Mouse (Mus musculus) lung, adult 2 months (tissue): ENCODE measurements around the gene Slamf6. TPM values are rescaled to one million over a fixed set of nuclear protein-coding genes. Genes with fewer than 3 reads are reported as not detected.

Source experiments
- DNase-seq: peaks from one replicate; pipeline ENCODE4 v3.0.0; 2022
- H3K4me1 ChIP-seq: fragments of 200-500 bp; 2 replicates; pipeline ENCODE4 v1.6.1; 2011; ENCODE audit warnings: low read length; ENCODE audit not compliant: control insufficient read depth, insufficient read depth
- H3K4me3 ChIP-seq: fragments of 200-500 bp; replicated peaks from 2 replicates; pipeline ENCODE3; 2011; ENCODE audit warnings: low read depth, mild to moderate bottlenecking, control low read depth, low read length; ENCODE audit errors: extremely low read depth
- CTCF ChIP-seq: fragments of 200-500 bp; IDR thresholded peaks from 2 replicates; pipeline ENCODE4 v1.5.1; 2011; ENCODE audit warnings: mild to moderate bottlenecking, low read length, control low read depth; ENCODE audit not compliant: insufficient read depth
- POLR2A ChIP-seq: fragments of 200-500 bp; IDR thresholded peaks from 2 replicates; pipeline ENCODE4 v1.6.1; 2011; ENCODE audit warnings: low read depth, mild to moderate bottlenecking, control low read depth, low read length, borderline replicate concordance; ENCODE audit errors: extremely low read depth
- WGBS: fragments of 180-500 bp; shearing (Covaris S2); methylation state at CpG from one replicate; pipeline ENCODE4 v1.1.7; 2018; 5-methylcytosine and 5-hydroxymethylcytosine counted together
- polyA plus RNA-seq: library from polyadenylated mRNA; depleted of rRNA; stranded (reverse); fragments of >200 nt; gene quantifications from 2 replicates; pipeline ENCODE4 v1.2.3, GENCODE M21; 2012; rRNA removed

The Slamf6 gene
- polyA plus RNA-seq, 1 experiment: 2.5 TPM

DNA sequence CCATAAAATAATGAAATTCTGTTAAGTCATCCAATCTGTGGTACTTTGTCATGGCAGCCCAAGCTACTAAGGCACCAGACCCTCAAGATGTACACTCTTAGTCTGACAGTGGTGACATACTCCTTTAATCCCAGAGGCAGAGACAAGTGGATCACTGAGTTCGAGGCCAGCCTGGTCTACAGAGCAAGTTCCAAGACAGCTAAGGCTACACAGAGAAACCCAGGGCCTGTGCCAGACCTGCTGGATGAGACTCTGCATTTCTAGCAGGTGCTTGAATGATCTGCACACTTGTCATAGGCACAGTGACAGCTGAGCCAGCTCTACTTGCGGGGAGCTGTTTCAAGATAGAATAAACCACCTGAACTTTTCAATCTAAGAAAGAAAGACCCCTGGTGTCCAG lies 77.2 kb downstream of the Slamf6 start:
- TF ChIP-seq CTCF: no peak
- no peak for TF ChIP-seq POLR2A
- Histone ChIP-seq H3K4me3 (no peak overlapping the region), H3K4me1 (no peaks in the 10 kb centered on the region)
- 82% methylated on average over 2 of the region's 2 CpGs for WGBS
- no peak for DNase-seq

DNA sequence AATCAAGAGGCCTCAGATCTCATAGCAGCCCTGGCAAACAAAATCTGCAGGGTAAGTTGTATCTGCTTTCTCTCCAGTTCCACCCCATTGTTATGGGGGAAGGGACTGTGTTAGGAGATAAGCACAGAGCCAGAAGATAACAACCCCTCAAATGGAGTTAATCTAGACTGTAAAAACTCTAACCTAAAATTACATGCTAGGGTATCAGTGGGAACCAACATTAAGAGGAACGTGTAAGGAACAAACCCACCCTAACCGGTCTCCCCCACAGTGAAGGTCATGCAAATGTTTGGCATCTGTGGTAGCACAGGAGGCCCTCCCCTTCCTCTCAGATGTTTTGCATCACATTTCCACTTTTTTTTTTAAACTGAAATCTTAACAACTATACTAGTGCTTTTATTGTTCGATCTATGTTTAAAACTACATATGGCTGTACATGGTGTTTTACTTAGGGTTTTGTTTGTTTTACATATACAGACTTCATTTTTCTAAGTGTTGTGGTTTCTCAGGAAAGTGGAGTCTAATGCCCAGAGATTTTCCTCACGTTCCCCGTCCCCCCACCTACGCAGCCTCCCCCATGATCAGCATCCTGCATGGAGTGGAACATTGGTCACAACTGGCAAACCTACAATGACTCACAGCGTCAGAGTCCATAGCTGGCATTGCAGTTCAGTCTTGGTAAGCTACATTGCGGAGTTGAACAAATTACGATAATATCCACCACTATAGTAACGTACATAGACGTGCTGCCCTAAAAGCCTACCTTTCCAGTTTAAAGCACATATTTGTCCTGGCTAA lies 77.8 kb downstream of the Slamf6 start:
- no peak for DNase-seq
- TF ChIP-seq POLR2A: no peak
- TF ChIP-seq CTCF: no peak
- WGBS: 67% methylated on average over 11 of the region's 11 CpGs
- H3K4me3 ChIP-seq: no peak overlapping the region
- no peaks in the 10 kb centered on the region for H3K4me1 ChIP-seq

DNA sequence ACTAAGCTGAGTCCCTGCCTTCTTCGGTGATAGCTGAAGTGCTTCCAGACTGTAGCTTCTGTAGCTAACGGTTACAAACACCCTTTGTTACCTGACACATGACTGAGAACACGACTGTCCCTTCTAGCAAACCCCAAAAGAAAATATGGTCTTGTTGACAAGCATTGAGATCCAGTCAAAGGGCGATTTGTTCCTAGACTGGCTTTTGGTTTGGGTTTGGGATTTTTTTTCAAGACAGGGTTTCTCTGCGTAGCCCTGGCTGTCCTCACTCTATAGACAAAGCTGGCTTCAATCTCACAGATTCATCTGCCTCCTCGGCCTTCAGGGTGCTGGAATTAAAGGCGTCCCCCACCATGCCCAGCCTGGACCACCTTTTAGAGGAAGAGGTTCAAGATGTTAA lies 79.4 kb downstream of the Slamf6 start:
- no peak for TF ChIP-seq CTCF
- TF ChIP-seq POLR2A: no peak
- no peaks in the 10 kb centered on the region for H3K4me1 ChIP-seq
- DNase-seq: no peak
- 80% methylated on average over 7 of the region's 7 CpGs for WGBS
- H3K4me3 ChIP-seq: no peak overlapping the region

GRCm38 (mm10) chr1:171998820-171999597 lies 81.7 kb downstream of the Slamf6 start:
- no peak for DNase-seq
- TF ChIP-seq CTCF (no peak), POLR2A (no peak)
- no peak overlapping the region for H3K4me3 ChIP-seq
- 90% methylated on average over 13 of the region's 13 CpGs for WGBS
- H3K4me1 ChIP-seq: no peaks in the 10 kb centered on the region

GRCm38 (mm10) chr1:172000641-172001040 lies 83.3 kb downstream of the Slamf6 start:
- peak; percentile 33 for DNase-seq
- WGBS: 55% methylated on average over 3 of the region's 3 CpGs
- Histone ChIP-seq H3K4me1 (no peaks in the 10 kb centered on the region), H3K4me3 (no peak overlapping the region)
- peak; percentile 68 for TF ChIP-seq CTCF
- no peak for TF ChIP-seq POLR2A

- no peak for TF ChIP-seq POLR2A
- TF ChIP-seq CTCF: no peak
- 44% methylated on average over 12 of the region's 12 CpGs for WGBS
- no peaks in the 10 kb centered on the region for H3K4me1 ChIP-seq
- no peak overlapping the region for H3K4me3 ChIP-seq
- no peak for DNase-seq
These were observed 84.3 kb downstream of the Slamf6 start for GRCm38 (mm10) chr1:172001665-172002064.

Other genes with a start within 250 kb of the Slamf6 start
- 9.2 and 14.4 TPM in 2 replicates for gene Cd48, start 235.5 kb upstream of the Slamf6 start, polyA plus RNA-seq
- gene Slamf1, start 150.4 kb upstream of the Slamf6 start, polyA plus RNA-seq: 0.25 and 0.54 TPM in 2 replicates
- gene Cd84, start 77.8 kb upstream of the Slamf6 start, polyA plus RNA-seq: 3.4 and 6.2 TPM in 2 replicates
- 0.72 and 1.1 TPM in 2 replicates for gene Gm10521, start 21.9 kb upstream of the Slamf6 start, polyA plus RNA-seq
- gene Vangl2, start 110.9 kb downstream of the Slamf6 start, polyA plus RNA-seq: 4.4 and 9.6 TPM in 2 replicates
- 0.05 TPM in 1 of 2 replicates, not detected in the other for gene Nhlh1, start 140.1 kb downstream of the Slamf6 start, polyA plus RNA-seq
- gene Copa, start 165.0 kb downstream of the Slamf6 start, polyA plus RNA-seq: 31.5 and 53.1 TPM in 2 replicates
- gene Ncstn, start 165.3 kb downstream of the Slamf6 start, polyA plus RNA-seq: 80.1 and 95.0 TPM in 2 replicates
- gene Pex19, start 209.2 kb downstream of the Slamf6 start, polyA plus RNA-seq: 47.4 and 63.0 TPM in 2 replicates
- 58.0 and 74.9 TPM in 2 replicates for gene Dcaf8, start 230.6 kb downstream of the Slamf6 start, polyA plus RNA-seq